Mouse (Mus musculus) forebrain, embryonic 11.5 days (tissue): ENCODE measurements around the gene Il6ra. TPM values are rescaled to one million over a fixed set of nuclear protein-coding genes. Genes with fewer than 3 reads are reported as not detected.
A peak's percentile ranks its signal among the peaks of the same experiment; 100 is the strongest.

Experiments used
- ATAC-seq: fragments of 200-750 bp; cut with Nextera tagmentation; replicated peaks from 2 replicates; pipeline ENCODE4 v1.8.0; 2017; ENCODE audit warnings: moderate TSS enrichment; ENCODE audit not compliant: low FRiP score
- DNase-seq: peaks from one replicate; pipeline ENCODE4 v3.0.0-alpha.2; 2017; ENCODE audit warnings: low spot score
- H3K27ac ChIP-seq: fragments of 300-500 bp; sonication (generic); 2 replicates; pipeline ENCODE4 v1.5.1; 2014; ENCODE audit warnings: low read depth, low read length
- H3K27me3 ChIP-seq: fragments of 300-500 bp; sonication (generic); 2 replicates; pipeline ENCODE4 v1.6.1; 2014; ENCODE audit warnings: mild to moderate bottlenecking, low read length, mixed read lengths; ENCODE audit not compliant: control insufficient read depth, insufficient read depth
- H3K36me3 ChIP-seq: fragments of 300-500 bp; sonication (generic); 2 replicates; pipeline ENCODE4 v1.6.1; 2014; ENCODE audit warnings: mild to moderate bottlenecking, low read length, moderate library complexity, mixed read lengths; ENCODE audit not compliant: control insufficient read depth, insufficient read depth
- H3K4me1 ChIP-seq: fragments of 300-500 bp; sonication (generic); replicated peaks from 2 replicates; pipeline ENCODE4 v1.6.1; 2014; ENCODE audit warnings: low read length, mixed read lengths; ENCODE audit not compliant: control insufficient read depth, insufficient read depth
- H3K4me2 ChIP-seq: fragments of 300-500 bp; sonication (generic); 2 replicates; pipeline ENCODE4 v1.6.1; 2014; ENCODE audit warnings: low read depth, mild to moderate bottlenecking, low read length, moderate library complexity, mixed read lengths; ENCODE audit not compliant: severe bottlenecking
- H3K4me3 ChIP-seq: fragments of 300-500 bp; sonication (generic); 2 replicates; pipeline ENCODE4 v1.5.1; 2014; ENCODE audit warnings: low read depth, low read length
- H3K9ac ChIP-seq: fragments of 300-500 bp; sonication (generic); 2 replicates; pipeline ENCODE4 v1.6.1; 2014; ENCODE audit warnings: low read length
- H3K9me3 ChIP-seq: fragments of 300-500 bp; sonication (generic); 2 replicates; pipeline ENCODE4 v1.6.1; 2016; ENCODE audit warnings: low read length, mixed read lengths; ENCODE audit not compliant: control insufficient read depth
- WGBS: fragments of 180-500 bp; shearing (Covaris S2); extraction: QIAGEN DNeasy Blood & Tissue Kit; methylation state at CpG from one replicate; pipeline ENCODE4 v1.1.7; 2014; 5-methylcytosine and 5-hydroxymethylcytosine counted together
- polyA plus RNA-seq: library from polyadenylated mRNA; unstranded; fragments of >200 nt; fragmentation: Nextera tagmentation; extraction: Ambion mirVana; gene quantifications from 2 replicates; pipeline ENCODE4 v1.2.1, GENCODE M21; 2014

Gene Il6ra
- polyA plus RNA-seq, 1 experiment from 2014 or later: 0.27 TPM

DNA sequence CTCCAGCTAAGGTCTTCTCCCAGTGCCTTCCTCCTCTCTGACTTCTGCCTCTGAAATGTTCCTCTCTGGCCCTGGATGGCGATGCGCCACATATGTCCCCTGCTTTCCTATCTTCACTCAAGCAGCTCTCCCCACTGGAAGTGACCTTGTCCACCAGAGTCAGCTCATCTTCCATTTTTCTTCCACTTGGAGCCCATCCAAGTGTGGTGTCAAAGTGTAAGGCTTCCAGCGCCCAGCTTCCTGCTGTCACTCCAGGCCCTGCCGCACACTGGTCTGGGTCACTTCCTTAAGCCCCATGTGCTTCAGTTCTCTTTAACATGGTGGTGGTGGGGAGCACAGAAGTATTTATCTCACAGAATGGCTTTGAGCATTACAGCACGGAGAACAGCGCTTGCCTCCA is 65.4 kb downstream of the Il6ra start:
- no peaks in the 10 kb centered on the region for H3K27me3 ChIP-seq
- H3K9ac ChIP-seq: no peak overlapping the region
- no peaks in the 10 kb centered on the region for H3K4me1 ChIP-seq
- no peak overlapping the region for H3K27ac ChIP-seq
- DNase-seq (no peak), ATAC-seq (no peak)
- no peaks in the 10 kb centered on the region for H3K36me3 ChIP-seq
- no peak overlapping the region for H3K4me2 ChIP-seq
- WGBS: 93% methylated on average over 6 of the region's 6 CpGs
- no peak overlapping the region for H3K4me3 ChIP-seq
- no peaks in the 10 kb centered on the region for H3K9me3 ChIP-seq

- H3K27ac ChIP-seq: no peak overlapping the region
- no peak overlapping the region for H3K4me3 ChIP-seq
- WGBS: 80% methylated on average over 3 of the region's 3 CpGs
- no peaks in the 10 kb centered on the region for H3K4me1 ChIP-seq
- H3K9ac ChIP-seq: no peak overlapping the region
- ATAC-seq (no peak), DNase-seq (no peak)
- no peak overlapping the region for H3K4me2 ChIP-seq
- H3K9me3 ChIP-seq: no peaks in the 10 kb centered on the region
- H3K27me3 ChIP-seq: no peaks in the 10 kb centered on the region
- no peaks in the 10 kb centered on the region for H3K36me3 ChIP-seq
Observed at GRCm38 (mm10) chr3:89847126-89847525, 65.9 kb downstream of the Il6ra start.

GRCm38 (mm10) chr3:89845814-89846213 is 67.2 kb downstream of the Il6ra start:
- Histone ChIP-seq H3K9ac (no peak overlapping the region), H3K36me3 (no peaks in the 10 kb centered on the region), H3K27me3 (no peaks in the 10 kb centered on the region), H3K4me2 (no peak overlapping the region), H3K4me3 (no peak overlapping the region), H3K4me1 (no peaks in the 10 kb centered on the region), H3K9me3 (no peaks in the 10 kb centered on the region), H3K27ac (no peak overlapping the region)
- 85% methylated on average over 9 of the region's 9 CpGs for WGBS
- DNase-seq (no peak), ATAC-seq (no peak)

GRCm38 (mm10) chr3:89843148-89843547 is 69.8 kb downstream of the Il6ra start:
- Histone ChIP-seq H3K4me3 (no peak overlapping the region), H3K9me3 (no peaks in the 10 kb centered on the region), H3K27ac (no peak overlapping the region), H3K4me2 (no peak overlapping the region), H3K27me3 (no peaks in the 10 kb centered on the region), H3K9ac (no peak overlapping the region), H3K36me3 (no peaks in the 10 kb centered on the region), H3K4me1 (no peaks in the 10 kb centered on the region)
- WGBS: 66% methylated on average over 9 of the region's 9 CpGs
- no peak for DNase-seq
- ATAC-seq: no peak

GRCm38 (mm10) chr3:89842258-89842657 is 70.7 kb downstream of the Il6ra start:
- no peaks in the 10 kb centered on the region for H3K27me3 ChIP-seq
- WGBS: 72% methylated on average over 4 of the region's 4 CpGs
- no peaks in the 10 kb centered on the region for H3K36me3 ChIP-seq
- H3K4me3 ChIP-seq: no peak overlapping the region
- ATAC-seq (no peak), DNase-seq (peak; percentile 66)
- H3K4me1 ChIP-seq: no peaks in the 10 kb centered on the region
- no peak overlapping the region for H3K9ac ChIP-seq
- H3K4me2 ChIP-seq: no peak overlapping the region
- no peak overlapping the region for H3K27ac ChIP-seq
- H3K9me3 ChIP-seq: no peaks in the 10 kb centered on the region

- Histone ChIP-seq H3K4me1 (0 out of 2 replicates have a peak, but pooled peaks cover 2% of the 10 kb centered on the region), H3K27ac (no peak overlapping the region), H3K9me3 (no peaks in the 10 kb centered on the region), H3K4me2 (no peak overlapping the region), H3K4me3 (no peak overlapping the region), H3K27me3 (peaks cover 31% of the 10 kb centered on the region), H3K9ac (no peak overlapping the region), H3K36me3 (no peaks in the 10 kb centered on the region)
- DNase-seq (no peak), ATAC-seq (no peak)
- WGBS: 61% methylated on average over 8 of the region's 8 CpGs
Observed at GRCm38 (mm10) chr3:89835362-89835761, 77.6 kb downstream of the Il6ra start.

- no peak for ATAC-seq
- Histone ChIP-seq H3K9me3 (no peaks in the 10 kb centered on the region), H3K36me3 (no peaks in the 10 kb centered on the region), H3K27me3 (peaks cover 46% of the 10 kb centered on the region), H3K9ac (peak within 1 kb of the TSS; percentile 23; the same call in 1 of the 2 replicates), H3K4me2 (peak within 1 kb of the TSS; percentile 46), H3K4me1 (0 out of 2 replicates have a peak, but pooled peaks cover 2% of the 10 kb centered on the region), H3K4me3 (peak within 1 kb of the TSS; percentile 29), H3K27ac (no peak within 1 kb of the TSS)
- WGBS: 3% methylated on average over 81 of the region's 96 CpGs
- DNase-seq: no peak
Observed at GRCm38 (mm10) chr3:89830815-89831591, 82.0 kb downstream of the Il6ra start, which contains the start of gene She. Gene She (plus strand): TSS chr3:89831370.

- H3K4me1 ChIP-seq: no peaks in the 10 kb centered on the region
- no peak overlapping the region for H3K4me2 ChIP-seq
- H3K36me3 ChIP-seq: no peaks in the 10 kb centered on the region
- peaks cover 24% of the 10 kb centered on the region for H3K27me3 ChIP-seq
- no peak overlapping the region for H3K27ac ChIP-seq
- ATAC-seq (no peak), DNase-seq (no peak)
- no peak overlapping the region for H3K4me3 ChIP-seq
- no peak overlapping the region for H3K9ac ChIP-seq
- H3K9me3 ChIP-seq: no peaks in the 10 kb centered on the region
- 78% methylated on average over 3 of the region's 3 CpGs for WGBS
Observed at GRCm38 (mm10) chr3:89826295-89826694, 86.7 kb downstream of the Il6ra start.

DNA sequence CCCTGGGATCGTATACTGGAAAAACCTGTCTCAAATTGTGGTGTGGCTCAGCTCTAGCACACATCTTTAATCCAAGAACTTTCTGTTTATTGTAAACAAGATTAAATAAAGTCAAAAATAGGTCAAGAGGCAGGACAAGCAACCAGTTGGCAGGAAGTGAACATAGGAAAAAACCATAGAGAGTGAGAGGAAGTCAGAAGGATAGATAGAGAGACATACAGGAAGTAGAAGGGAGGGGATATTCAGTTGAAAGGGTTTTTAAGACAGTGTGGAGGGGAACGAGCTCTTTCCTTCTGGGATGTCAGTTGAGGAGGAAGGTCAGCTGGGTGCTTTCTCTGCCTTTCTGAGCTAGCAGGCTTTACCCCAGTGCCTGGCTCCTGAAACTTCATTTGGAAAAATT is 89.4 kb downstream of the Il6ra start:
- Histone ChIP-seq H3K27me3 (no peaks in the 10 kb centered on the region), H3K27ac (no peak overlapping the region), H3K9ac (no peak overlapping the region), H3K36me3 (no peaks in the 10 kb centered on the region), H3K4me1 (no peaks in the 10 kb centered on the region), H3K4me2 (no peak overlapping the region), H3K9me3 (no peaks in the 10 kb centered on the region), H3K4me3 (no peak overlapping the region)
- DNase-seq: no peak
- ATAC-seq: no peak
- WGBS: 63% methylated on average over 2 of the region's 2 CpGs
